Mouse (Mus musculus): Measurements from ENCODE around the gene Wnt16. TPM values are rescaled to one million over a fixed set of nuclear protein-coding genes. Genes with fewer than 3 reads are reported as not detected.
"Not testable (repeated sequence)": the region's sequence is repeated elsewhere in the genome, so short reads cannot be mapped to it uniquely, and the experiment has no call there.

The Wnt16 gene
- polyA plus RNA-seq (2015; fragmentation: Nextera tagmentation; extraction: Ambion mirVana) = 0.30 and 0.52 TPM in 2 replicates

DNA sequence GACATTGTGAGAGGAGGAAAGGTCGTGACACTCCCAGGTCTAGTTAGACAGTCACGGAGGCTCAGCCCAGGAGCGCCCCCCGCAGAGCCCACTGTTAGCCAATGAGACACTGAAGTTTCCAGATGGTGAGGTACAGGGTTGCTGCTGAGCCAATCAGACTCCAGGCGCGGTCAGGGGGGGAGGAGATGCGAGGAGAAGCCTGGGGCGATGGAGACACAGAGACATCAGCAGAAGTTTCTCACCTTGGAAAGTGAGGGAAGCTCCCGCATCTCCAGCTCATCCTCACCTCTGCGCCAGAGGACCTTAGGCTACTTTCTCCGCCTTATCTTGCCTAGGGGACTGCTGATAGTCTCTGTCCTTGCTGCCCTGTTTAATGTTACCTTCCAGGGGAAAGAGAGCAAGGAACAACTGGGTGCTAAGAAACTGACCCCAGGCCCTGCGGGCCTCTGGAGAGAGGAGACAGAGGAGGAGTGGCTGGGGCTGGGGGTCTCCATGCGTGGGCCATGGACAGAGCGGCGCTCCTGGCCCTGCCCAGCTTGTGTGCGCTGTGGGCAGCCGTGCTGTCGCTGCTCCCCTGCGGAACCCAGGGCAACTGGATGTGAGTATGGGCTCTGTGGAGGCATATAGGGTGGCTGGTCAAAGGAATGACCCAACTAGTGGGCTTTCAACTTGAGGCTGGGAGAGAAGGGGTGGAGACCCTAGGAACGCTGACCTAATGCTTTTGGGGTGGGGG, at the start of gene Wnt16:
Gene Wnt16, plus strand, starts transcription at position 224 of the 733 bp plus-strand sequence.
- H3K9ac ChIP-seq = 0 out of 2 replicates have a peak within 1 kb of the TSS, but pooled peaks have one; percentile 17

DNA sequence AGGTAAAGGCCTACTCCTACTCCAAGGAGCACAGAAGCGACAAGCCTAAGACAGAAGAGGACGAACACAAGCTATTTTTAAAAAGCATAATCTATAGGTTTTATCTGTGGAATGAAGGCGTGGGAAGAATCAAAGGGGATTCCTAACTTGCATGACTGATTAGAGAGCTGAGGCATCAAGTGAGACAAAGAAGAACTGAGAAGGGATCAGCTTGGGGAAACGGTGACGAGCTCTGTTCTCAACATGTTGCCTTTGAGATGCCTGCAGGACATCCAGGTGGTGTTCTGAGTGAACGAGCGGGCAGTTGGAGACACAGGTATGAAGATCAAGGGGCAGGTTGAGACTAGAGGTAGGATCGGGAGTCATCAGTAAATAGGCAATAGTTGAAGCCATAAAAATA, 44.7 kb upstream of the Wnt16 start:
- Histone ChIP-seq H3K27me3 (replicated peaks) (no peaks in the 10 kb centered on the region), H3K4me3 (replicated peaks) (no peak overlapping the region), H3K36me3 (no peaks in the 10 kb centered on the region), H3K9ac (no peak overlapping the region), H3K27ac (no peak overlapping the region), H3K4me1 (replicated peaks) (no peaks in the 10 kb centered on the region), H3K4me2 (replicated peaks) (no peak overlapping the region), H3K9me3 (no peaks in the 10 kb centered on the region)
- 81% methylated on average over 8 of the region's 8 CpGs for WGBS
- ATAC-seq = no peak

More for the DNA sequence above, at the start of gene Wnt16:
- Histone ChIP-seq H3K4me1 (replicated peaks) (peaks cover 20% of the 10 kb centered on the region), H3K4me2 (replicated peaks) (peak within 1 kb of the TSS; percentile 85), H3K36me3 (no peaks in the 10 kb centered on the region), H3K27ac (no peak within 1 kb of the TSS), H3K27me3 (replicated peaks) (peaks cover 17% of the 10 kb centered on the region), H3K9me3 (no peaks in the 10 kb centered on the region), H3K4me3 (replicated peaks) (peak within 1 kb of the TSS; percentile 36)
- 3% methylated on average over 20 of the region's 20 CpGs for WGBS
- peak; percentile 53 for ATAC-seq

DNA sequence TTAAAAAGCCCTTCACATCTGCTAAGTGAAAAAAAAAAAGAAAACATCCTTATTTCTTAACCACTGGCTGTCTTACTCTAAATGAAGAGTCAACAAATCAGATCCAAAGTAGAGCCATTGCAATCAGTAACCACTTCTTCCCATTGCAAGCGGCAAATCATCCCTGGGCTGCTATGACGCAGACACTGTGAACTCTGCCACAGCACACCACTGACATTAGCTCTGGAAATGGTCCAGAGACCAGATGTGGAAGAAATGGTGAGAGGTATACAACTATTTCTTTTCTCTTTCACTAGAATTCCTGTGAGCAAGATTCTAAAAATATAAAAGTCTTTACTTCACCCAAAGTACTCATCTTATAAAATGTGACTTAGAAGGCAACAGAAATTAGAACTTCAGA, 41.3 kb upstream of the Wnt16 start:
- Histone ChIP-seq H3K36me3 (no peaks in the 10 kb centered on the region), H3K4me3 (replicated peaks) (no peak overlapping the region), H3K9me3 (no peaks in the 10 kb centered on the region), H3K4me1 (replicated peaks) (no peaks in the 10 kb centered on the region), H3K9ac (no peak overlapping the region), H3K27me3 (replicated peaks) (no peaks in the 10 kb centered on the region), H3K4me2 (replicated peaks) (no peak overlapping the region), H3K27ac (no peak overlapping the region)
- 85% methylated on average over 2 of the region's 2 CpGs for WGBS
- ATAC-seq = no peak

DNA sequence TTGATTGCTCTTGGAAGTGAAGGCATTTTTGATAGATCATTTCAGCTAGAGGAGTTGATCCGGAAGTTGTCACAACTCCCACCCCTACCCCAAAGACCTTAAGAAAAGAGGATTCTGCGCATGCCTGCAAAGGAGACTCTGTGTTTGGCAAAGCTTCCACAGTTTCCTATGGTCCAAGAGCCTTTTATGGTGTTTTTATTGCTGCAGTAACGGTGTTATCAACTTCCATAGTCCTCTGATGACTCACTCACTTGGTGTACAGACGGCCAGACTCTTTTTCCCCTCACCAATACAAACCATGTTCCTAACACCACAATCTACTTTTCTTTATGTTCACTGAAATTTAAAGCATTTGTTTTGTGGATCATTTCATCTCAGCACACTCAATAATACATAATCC, 29.2 kb upstream of the Wnt16 start:
- no peak overlapping the region for H3K27ac ChIP-seq
- peak; percentile 91 for ATAC-seq
- WGBS = 50% methylated on average over 4 of the region's 4 CpGs

DNA sequence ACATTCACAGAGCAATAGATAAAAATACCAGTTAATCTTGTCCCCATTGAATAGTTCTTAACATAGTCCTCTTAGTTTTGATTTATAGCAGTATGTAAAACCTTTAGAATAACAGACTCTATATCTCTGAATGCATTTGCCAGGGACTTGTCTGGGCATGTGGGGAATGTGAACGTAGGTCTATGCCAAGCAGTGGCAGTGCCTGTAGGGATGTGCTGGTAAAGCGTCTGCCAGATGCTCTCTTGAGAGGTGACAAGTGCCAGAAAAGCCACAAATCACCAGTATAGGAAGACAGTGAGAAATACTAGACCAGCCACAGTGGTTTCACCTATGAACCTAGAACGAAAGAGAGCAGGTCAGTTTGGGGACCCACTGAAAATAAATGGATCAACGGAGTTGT, 25.5 kb upstream of the Wnt16 start:
- 51% methylated on average over 4 of the region's 4 CpGs for WGBS
- H3K9me3 ChIP-seq = no peaks in the 10 kb centered on the region
- no peak for ATAC-seq
- H3K36me3 ChIP-seq = no peaks in the 10 kb centered on the region
- no peak overlapping the region for H3K27ac ChIP-seq
- H3K4me1 ChIP-seq (replicated peaks) = no peaks in the 10 kb centered on the region
- no peak overlapping the region for H3K9ac ChIP-seq
- no peaks in the 10 kb centered on the region for H3K27me3 ChIP-seq (replicated peaks)
- no peak overlapping the region for H3K4me2 ChIP-seq (replicated peaks)
- H3K4me3 ChIP-seq (replicated peaks) = no peak overlapping the region

More for the DNA sequence above, 29.2 kb upstream of the Wnt16 start:
- Histone ChIP-seq H3K4me1 (replicated peaks) (no peaks in the 10 kb centered on the region), H3K9ac (no peak overlapping the region), H3K27me3 (replicated peaks) (no peaks in the 10 kb centered on the region), H3K4me3 (replicated peaks) (no peak overlapping the region), H3K4me2 (replicated peaks) (no peak overlapping the region), H3K36me3 (0 out of 2 replicates have a peak, but pooled peaks cover 2% of the 10 kb centered on the region), H3K9me3 (no peaks in the 10 kb centered on the region)

DNA sequence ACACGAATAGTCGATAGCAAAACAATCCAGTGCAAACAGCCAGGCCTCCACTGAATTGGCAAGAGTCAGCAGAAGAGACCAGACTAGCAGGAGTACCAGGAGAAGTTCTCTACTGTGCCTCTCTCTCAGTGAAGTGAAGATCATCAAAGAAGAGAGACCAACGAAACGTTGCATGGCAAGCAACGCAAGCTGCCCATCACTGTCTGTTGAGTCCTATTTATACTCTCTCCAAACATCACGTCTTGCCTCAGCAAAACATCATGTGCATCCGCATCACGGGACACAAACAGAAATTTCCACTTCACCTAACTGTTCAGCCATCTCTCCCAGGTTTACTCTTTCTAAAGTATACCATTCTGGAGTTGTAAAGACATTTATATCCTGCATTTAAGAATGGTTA, 23.9 kb upstream of the Wnt16 start:
- not testable (repeated sequence) for H3K27ac ChIP-seq; H3K4me2 ChIP-seq (replicated peaks); H3K9ac ChIP-seq; H3K4me1 ChIP-seq (replicated peaks); H3K36me3 ChIP-seq; ATAC-seq; H3K9me3 ChIP-seq; H3K27me3 ChIP-seq (replicated peaks); H3K4me3 ChIP-seq (replicated peaks)
- 85% methylated on average over 8 of the region's 8 CpGs for WGBS

DNA sequence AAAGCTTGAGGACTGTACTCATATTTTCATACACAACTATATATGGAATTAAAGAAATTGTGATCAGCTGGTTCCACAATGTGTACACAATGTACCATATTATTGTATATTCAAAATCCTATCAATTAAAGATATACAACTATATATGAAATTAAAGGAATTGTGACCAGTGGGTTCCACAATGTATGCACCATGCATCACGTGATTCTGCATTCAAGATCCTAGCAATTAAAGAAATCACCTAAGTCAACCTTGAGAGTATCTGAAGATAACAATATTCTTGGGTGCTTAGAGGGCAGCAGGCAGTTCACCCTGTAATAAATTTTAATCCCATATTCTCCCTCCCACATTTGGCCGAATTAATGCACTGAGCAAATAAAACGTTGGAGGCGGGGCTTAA, 22.0 kb upstream of the Wnt16 start:
- ATAC-seq = no peak
- H3K27me3 ChIP-seq (replicated peaks) = no peaks in the 10 kb centered on the region
- WGBS = 72% methylated on average over 4 of the region's 4 CpGs

DNA sequence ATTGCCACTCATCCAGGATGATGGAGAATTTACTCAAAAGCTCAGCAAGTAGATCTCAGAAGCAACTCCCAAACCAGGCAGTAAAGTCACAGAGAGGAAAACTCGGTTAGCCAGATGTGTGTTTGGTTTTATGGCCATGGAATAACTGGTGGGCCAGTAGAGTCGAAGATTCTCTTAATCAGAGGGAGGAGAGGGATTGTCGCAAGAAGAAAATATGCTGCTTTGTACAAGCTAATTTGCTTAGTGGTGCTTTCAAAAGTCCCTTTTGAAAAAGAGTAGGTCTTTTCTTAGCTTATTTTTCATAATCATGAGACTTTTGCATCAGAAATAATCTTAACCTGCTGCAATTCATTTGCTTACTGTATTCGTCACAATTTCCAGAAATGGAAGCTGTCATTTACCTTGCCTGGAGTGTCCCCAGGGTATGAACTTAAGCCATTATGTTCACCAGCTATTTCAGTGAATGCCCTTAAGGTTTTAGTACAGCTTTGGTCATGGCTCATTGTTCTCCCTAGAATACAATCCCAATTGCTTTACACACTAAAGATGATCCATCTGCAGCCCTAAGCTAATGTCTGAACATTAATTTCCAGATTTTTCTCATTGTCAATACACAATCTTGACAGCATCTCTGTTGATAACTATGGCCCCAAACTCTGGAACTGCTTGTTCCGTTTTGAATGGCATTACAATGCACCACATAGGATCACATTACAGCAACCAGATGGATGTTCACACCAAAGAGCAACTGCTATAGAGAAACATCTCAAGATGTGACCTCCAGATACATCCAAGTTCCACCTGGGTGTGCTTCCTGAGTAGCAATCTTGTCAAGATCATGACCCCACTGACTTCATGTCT, 20.0 kb upstream of the Wnt16 start:
- 80% methylated on average over 5 of the region's 5 CpGs for WGBS

More for the DNA sequence above, 22.0 kb upstream of the Wnt16 start:
- Histone ChIP-seq H3K4me1 (replicated peaks) (no peaks in the 10 kb centered on the region), H3K36me3 (no peaks in the 10 kb centered on the region), H3K4me3 (replicated peaks) (no peak overlapping the region), H3K9me3 (no peaks in the 10 kb centered on the region), H3K9ac (no peak overlapping the region), H3K4me2 (replicated peaks) (no peak overlapping the region), H3K27ac (no peak overlapping the region)

DNA sequence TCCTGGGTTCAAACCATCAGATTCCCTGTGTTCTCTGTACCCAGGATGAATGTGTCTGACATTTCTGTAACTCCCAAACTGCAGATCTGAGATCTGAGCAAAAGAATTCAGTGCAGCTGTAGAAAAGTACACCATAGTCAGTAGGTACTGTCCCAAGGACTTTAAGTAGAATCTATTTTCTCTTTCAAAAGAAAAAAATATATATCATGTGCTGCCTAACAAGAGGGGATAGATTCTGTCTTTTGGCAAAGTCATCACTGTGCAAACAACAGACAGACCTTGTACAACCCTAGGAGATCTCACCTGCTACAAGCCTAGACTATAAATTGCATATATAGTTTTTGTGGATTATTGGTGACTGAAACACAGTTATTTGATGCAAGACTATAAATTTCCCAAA, 19.4 kb upstream of the Wnt16 start:
- Histone ChIP-seq H3K4me1 (replicated peaks) (no peaks in the 10 kb centered on the region), H3K4me3 (replicated peaks) (no peak overlapping the region), H3K4me2 (replicated peaks) (no peak overlapping the region), H3K36me3 (no peaks in the 10 kb centered on the region), H3K27me3 (replicated peaks) (no peaks in the 10 kb centered on the region), H3K27ac (no peak overlapping the region), H3K9ac (no peak overlapping the region), H3K9me3 (no peaks in the 10 kb centered on the region)
- ATAC-seq = no peak

More for the DNA sequence above, 20.0 kb upstream of the Wnt16 start:
- Histone ChIP-seq H3K4me2 (replicated peaks) (no peak overlapping the region), H3K9me3 (no peaks in the 10 kb centered on the region), H3K4me1 (replicated peaks) (no peaks in the 10 kb centered on the region), H3K9ac (no peak overlapping the region), H3K27ac (no peak overlapping the region), H3K36me3 (no peaks in the 10 kb centered on the region), H3K4me3 (replicated peaks) (no peak overlapping the region), H3K27me3 (replicated peaks) (no peaks in the 10 kb centered on the region)
- no peak for ATAC-seq

DNA sequence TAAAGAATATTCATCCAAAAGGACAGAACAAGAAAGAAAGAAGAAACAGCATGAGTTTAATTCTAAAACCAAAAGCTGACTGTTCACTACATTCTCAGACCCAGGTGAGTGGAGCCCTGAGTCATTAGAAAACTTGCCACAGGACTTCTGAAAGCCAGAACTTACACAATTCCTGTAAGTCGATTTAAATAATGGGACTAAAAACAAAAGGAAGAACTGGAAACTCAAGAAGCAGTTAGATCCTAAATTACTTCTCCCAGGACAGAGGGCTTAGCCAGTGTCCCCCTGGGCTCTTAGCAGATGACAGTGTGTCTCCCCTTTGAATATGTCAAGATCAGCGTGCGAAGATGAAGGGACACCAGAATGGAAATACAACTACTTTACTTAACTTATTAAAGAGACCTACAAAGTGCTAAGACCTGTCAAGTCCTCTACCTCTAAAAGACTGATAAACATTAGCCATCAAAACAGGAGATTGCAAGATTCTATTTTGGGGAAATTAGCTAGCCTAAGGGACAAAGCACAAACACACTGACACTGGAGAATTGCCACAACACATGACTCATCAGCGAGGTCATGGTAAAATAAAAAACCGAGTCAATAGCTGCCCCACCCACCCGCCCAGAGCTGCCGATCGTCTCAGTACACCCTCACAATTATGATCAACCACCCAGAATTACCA, 18.0 kb upstream of the Wnt16 start:
- no peaks in the 10 kb centered on the region for H3K4me1 ChIP-seq (replicated peaks)
- H3K9me3 ChIP-seq = no peaks in the 10 kb centered on the region
- H3K4me2 ChIP-seq (replicated peaks) = no peak overlapping the region
- 71% methylated on average over 8 of the region's 8 CpGs for WGBS
- no peaks in the 10 kb centered on the region for H3K27me3 ChIP-seq (replicated peaks)
- no peaks in the 10 kb centered on the region for H3K36me3 ChIP-seq
- H3K27ac ChIP-seq = no peak overlapping the region
- H3K9ac ChIP-seq = no peak overlapping the region
- no peak for ATAC-seq
- no peak overlapping the region for H3K4me3 ChIP-seq (replicated peaks)

DNA sequence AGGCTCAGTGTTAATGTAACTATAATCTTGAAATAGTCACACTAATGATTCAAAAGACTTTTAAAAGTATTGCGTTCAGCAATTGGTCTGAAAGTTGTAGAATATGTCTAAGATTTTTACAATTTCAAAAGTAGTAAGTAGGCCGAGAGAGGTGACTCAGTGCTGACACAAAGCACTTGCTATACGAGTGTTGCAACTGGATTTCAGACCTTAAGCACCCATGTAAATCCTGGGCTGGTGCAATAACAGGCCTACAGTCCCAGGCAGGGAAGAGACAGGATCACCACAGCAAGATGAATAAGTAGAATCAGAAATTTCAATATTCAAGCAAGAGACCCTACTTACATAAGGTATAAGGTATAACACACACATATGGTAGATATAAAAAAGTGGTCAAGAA, 10.1 kb upstream of the Wnt16 start:
- no peak overlapping the region for H3K27ac ChIP-seq
- no peaks in the 10 kb centered on the region for H3K9me3 ChIP-seq
- no peak for ATAC-seq
- H3K27me3 ChIP-seq (replicated peaks) = no peaks in the 10 kb centered on the region
- H3K36me3 ChIP-seq = no peaks in the 10 kb centered on the region
- no peak overlapping the region for H3K9ac ChIP-seq
- H3K4me2 ChIP-seq (replicated peaks) = no peak overlapping the region
- no peak overlapping the region for H3K4me3 ChIP-seq (replicated peaks)
- WGBS = 83% methylated on average over 3 of the region's 3 CpGs
- H3K4me1 ChIP-seq (replicated peaks) = no peaks in the 10 kb centered on the region

DNA sequence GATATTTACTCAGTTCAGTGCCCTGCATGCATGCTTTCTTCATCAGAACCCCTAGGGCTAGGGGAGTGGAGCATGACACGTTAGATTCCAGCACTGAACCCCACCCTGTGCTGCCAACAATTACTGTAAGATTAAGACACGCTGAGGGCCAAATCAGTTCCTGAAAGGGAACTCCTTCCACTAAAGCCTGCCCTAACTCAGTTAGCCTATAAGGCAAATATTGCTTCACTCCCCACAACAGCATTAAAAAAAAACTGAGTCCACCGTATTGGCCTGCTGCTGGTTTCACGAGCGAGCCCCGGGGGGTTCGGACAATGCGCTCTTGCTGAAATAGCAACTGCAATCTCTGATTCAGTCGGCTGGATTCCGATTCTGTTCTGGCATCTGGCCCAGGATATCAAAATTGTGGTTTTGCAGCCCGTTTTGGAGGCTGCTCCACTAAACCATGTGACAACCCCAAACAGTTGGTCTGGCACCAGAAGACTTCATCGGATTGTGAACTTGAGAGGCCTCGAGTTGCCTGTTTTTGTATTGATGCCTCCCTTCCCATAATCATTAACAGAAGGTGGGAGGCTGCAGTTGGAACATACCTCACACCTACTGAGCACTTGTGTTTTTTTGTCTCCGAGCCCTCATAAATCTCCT, 7.7 kb upstream of the Wnt16 start:
- Histone ChIP-seq H3K27me3 (replicated peaks) (no peaks in the 10 kb centered on the region), H3K4me2 (replicated peaks) (no peak overlapping the region), H3K4me1 (replicated peaks) (no peaks in the 10 kb centered on the region), H3K36me3 (no peaks in the 10 kb centered on the region), H3K4me3 (replicated peaks) (no peak overlapping the region), H3K9me3 (no peaks in the 10 kb centered on the region), H3K9ac (no peak overlapping the region), H3K27ac (no peak overlapping the region)
- WGBS = 46% methylated on average over 14 of the region's 14 CpGs
- ATAC-seq = peak; percentile 71

Data from intestine, embryonic 15.5 days (tissue).